7 mouse cellular contexts compared by ENCODE assay signal in the genomic region with DNA sequence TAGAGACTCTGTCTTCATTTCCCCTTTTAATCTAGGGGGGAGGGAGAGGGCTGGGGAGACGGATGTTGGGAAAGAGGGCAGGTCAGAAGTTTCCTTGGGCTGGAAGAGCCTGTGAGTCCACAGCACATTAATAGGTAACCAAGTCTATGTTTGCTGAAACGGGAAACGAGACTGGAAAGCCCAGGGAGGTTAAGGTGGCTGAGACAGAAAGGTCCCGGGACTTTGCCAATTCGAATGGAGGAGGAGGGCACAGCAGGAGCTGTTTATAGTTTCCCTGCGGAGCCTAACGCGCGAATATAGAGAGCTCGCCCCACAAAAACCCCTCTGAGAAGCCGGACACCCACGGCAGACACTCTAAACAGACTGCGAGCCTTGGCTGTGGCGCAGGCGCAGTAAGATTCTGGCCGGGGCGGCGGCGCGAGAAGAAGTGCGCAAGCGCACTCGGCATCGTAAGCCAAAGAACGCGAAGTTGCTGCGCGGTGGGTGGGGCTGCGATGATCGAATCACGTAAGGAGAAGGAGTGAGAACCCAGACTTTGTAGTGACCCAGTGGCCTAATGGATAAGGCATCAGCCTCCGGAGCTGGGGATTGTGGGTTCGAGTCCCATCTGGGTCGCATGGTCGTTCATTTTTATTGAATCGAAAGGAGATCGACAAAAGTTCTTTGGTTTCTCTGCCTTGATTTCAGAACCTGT. TPM values are rescaled to one million over a fixed set of nuclear protein-coding genes. Genes with fewer than 3 reads are reported as not detected.
DNase-seq lines count a peak whose midpoint lies in the region; ATAC-seq and TF ChIP-seq lines count a peak whose summit lies in the region.

No protein-coding gene starts in this region.

- intact Hi-C loops in heart, adult 2 months (cut with DNase I): loop anchor here (2.0 kb wide), 2 partner anchors 14 to 16 kb away; a partner anchor contains a TSS

- TF ChIP-seq CTCF in heart, adult 2 months (IDR thresholded peaks at IDR 0.05): no peak

- no peaks in the 10 kb centered on the region for H3K9me3 ChIP-seq in embryonic facial prominence, embryonic 12.5 days
- H3K9me3 ChIP-seq in limb, embryonic 13.5 days: no peaks in the 10 kb centered on the region
- no peaks in the 10 kb centered on the region for H3K9me3 ChIP-seq in midbrain, embryonic 16.5 days (replicated peaks; ENCODE audit: control insufficient read depth, low read length, poor library complexity, severe bottlenecking)

- peak overlapping the region; percentile 52 for H3K4me2 ChIP-seq in embryonic facial prominence, embryonic 12.5 days (replicated peaks)
- peak overlapping the region; percentile 66 for H3K4me2 ChIP-seq in limb, embryonic 13.5 days (replicated peaks)
- H3K4me2 ChIP-seq in midbrain, embryonic 16.5 days (ENCODE audit: low read length): peak overlapping the region; percentile 58

- H3K9ac ChIP-seq in embryonic facial prominence, embryonic 12.5 days: peak overlapping the region; percentile 72
- H3K9ac ChIP-seq in heart, adult 2 months (ENCODE audit: low read depth, low read length): peak overlapping the region; percentile 77
- peak overlapping the region; percentile 75 for H3K9ac ChIP-seq in limb, embryonic 13.5 days
- H3K9ac ChIP-seq in midbrain, embryonic 16.5 days (ENCODE audit: low read depth, low read length): peak overlapping the region; percentile 64

- peak; percentile 83 for ATAC-seq in embryonic facial prominence, embryonic 12.5 days (ENCODE audit: insufficient number of reproducible peaks, insufficient read depth, low FRiP score, low TSS enrichment)
- ATAC-seq in limb, embryonic 13.5 days (ENCODE audit: low FRiP score, low read depth): peak; percentile 93
- peak; percentile 96 for ATAC-seq in midbrain, embryonic 16.5 days

- peaks cover 5% of the 10 kb centered on the region; the same call in 1 of the 2 replicates for H3K4me1 ChIP-seq in embryonic facial prominence, embryonic 12.5 days
- peaks cover 2% of the 10 kb centered on the region for H3K4me1 ChIP-seq in heart, adult 2 months (ENCODE audit: control insufficient read depth, insufficient read depth, low read length)
- peaks cover 9% of the 10 kb centered on the region for H3K4me1 ChIP-seq in limb, embryonic 13.5 days
- peaks cover 4% of the 10 kb centered on the region; the same call in 1 of the 2 replicates for H3K4me1 ChIP-seq in midbrain, embryonic 16.5 days (ENCODE audit: control insufficient read depth, insufficient read depth, low read length)

- under 1% methylated on average over 37 of the region's 37 CpGs for WGBS in embryonic facial prominence, embryonic 12.5 days
- under 1% methylated on average over 37 of the region's 37 CpGs for WGBS in heart, adult 2 months
- under 1% methylated on average over 37 of the region's 37 CpGs for WGBS in limb, embryonic 13.5 days
- 1% methylated on average over 37 of the region's 37 CpGs for WGBS in midbrain, embryonic 16.5 days

- peak; percentile 100 for TF ChIP-seq POLR2A in heart, adult 2 months (IDR thresholded peaks at IDR 0.05; ENCODE audit: insufficient read depth, low read depth, low read length)

- H3K27ac ChIP-seq in embryonic facial prominence, embryonic 12.5 days: peak overlapping the region; percentile 95
- peak overlapping the region; percentile 97 for H3K27ac ChIP-seq in heart, adult 2 months
- H3K27ac ChIP-seq in limb, embryonic 13.5 days: peak overlapping the region; percentile 96
- H3K27ac ChIP-seq in midbrain, embryonic 16.5 days (ENCODE audit: low read length): peak overlapping the region; percentile 82

- H3K27me3 ChIP-seq in embryonic facial prominence, embryonic 12.5 days: no peaks in the 10 kb centered on the region
- H3K27me3 ChIP-seq in heart, adult 2 months (ENCODE audit: control insufficient read depth, insufficient read depth, low read length): no peaks in the 10 kb centered on the region
- H3K27me3 ChIP-seq in limb, embryonic 13.5 days: no peaks in the 10 kb centered on the region
- no peaks in the 10 kb centered on the region for H3K27me3 ChIP-seq in midbrain, embryonic 16.5 days (ENCODE audit: control insufficient read depth, insufficient read depth, low read depth, low read length)

- H3K36me3 ChIP-seq in embryonic facial prominence, embryonic 12.5 days: no peaks in the 10 kb centered on the region
- no peaks in the 10 kb centered on the region for H3K36me3 ChIP-seq in heart, adult 2 months (ENCODE audit: control insufficient read depth, insufficient read depth, low read length)
- H3K36me3 ChIP-seq in limb, embryonic 13.5 days: no peaks in the 10 kb centered on the region
- H3K36me3 ChIP-seq in midbrain, embryonic 16.5 days (ENCODE audit: control insufficient read depth, insufficient read depth, low read length): no peaks in the 10 kb centered on the region

- H3K4me3 ChIP-seq in embryonic facial prominence, embryonic 12.5 days: peak overlapping the region; percentile 58
- peak overlapping the region; percentile 76 for H3K4me3 ChIP-seq in heart, adult 2 months
- peak overlapping the region; percentile 59 for H3K4me3 ChIP-seq in limb, embryonic 13.5 days
- peak overlapping the region; percentile 58 for H3K4me3 ChIP-seq in midbrain, embryonic 16.5 days (ENCODE audit: low read depth, low read length)

- H3K79me2 ChIP-seq in heart, adult 2 months (replicated peaks; ENCODE audit: control insufficient read depth, insufficient read depth, low read length): no peaks in the 10 kb centered on the region

- DNase-seq in adrenal gland, postnatal 25 days: peak; percentile 97
- peak; percentile 99 for DNase-seq in heart, adult 2 months
- DNase-seq in kidney, adult 8-10 months: peak; percentile 98 to 99
- DNase-seq in spleen, postnatal 10 days (ENCODE audit: low spot score in 2 of 2): peak; percentile 98 to 100

- peak; percentile 95 for TF ChIP-seq EP300 in heart, adult 2 months (IDR thresholded peaks at IDR 0.05; ENCODE audit: insufficient read depth, low read depth, low read length)

RNA-seq across cellular contexts. Expression of a gene that starts 13.0 kb away (rescaled TPM):
- total RNA-seq in adrenal gland, postnatal 25 days (2021): 2.8 and 4.2 TPM in 2 replicates
- 1.6 and 2.3 TPM in 2 replicates for polyA plus RNA-seq in embryonic facial prominence, embryonic 12.5 days (2016; fragmentation: Nextera tagmentation; extraction: Ambion mirVana)
- total RNA-seq in heart, adult 2 months (2021): 1 to 10 TPM; 1.9 to 3.0 TPM
- 1.9 and 2.7 TPM in 2 replicates for polyA plus RNA-seq in heart, adult 2 months (2012; rRNA removed)
- polyA plus RNA-seq in limb, embryonic 13.5 days (2015; fragmentation: Nextera tagmentation; extraction: Ambion mirVana): 1.9 and 2.3 TPM in 2 replicates
- polyA plus RNA-seq in midbrain, embryonic 16.5 days (2015; fragmentation: Nextera tagmentation; extraction: Ambion mirVana): 5.8 and 6.8 TPM in 2 replicates

RNA-seq across cellular contexts. Expression of a gene that starts 13.1 kb away (rescaled TPM):
- total RNA-seq in adrenal gland, postnatal 25 days (2021): 34.7 and 36.0 TPM in 2 replicates
- 417 and 444 TPM in 2 replicates for polyA plus RNA-seq in embryonic facial prominence, embryonic 12.5 days (2016; fragmentation: Nextera tagmentation; extraction: Ambion mirVana)
- total RNA-seq in heart, adult 2 months (2021): 10 to 100 TPM; 61.1 to 62.9 TPM
- 19.5 and 35.7 TPM in 2 replicates for polyA plus RNA-seq in heart, adult 2 months (2012; rRNA removed)
- 376 and 389 TPM in 2 replicates for polyA plus RNA-seq in limb, embryonic 13.5 days (2015; fragmentation: Nextera tagmentation; extraction: Ambion mirVana)
- polyA plus RNA-seq in midbrain, embryonic 16.5 days (2015; fragmentation: Nextera tagmentation; extraction: Ambion mirVana): 137 and 153 TPM in 2 replicates

Comparison
In these comparisons a context has a peak if more than half of its experiments do, and no peak if none do; other contexts are left out.
1. Peak in every context shown above with its lines: DNase-seq, ATAC-seq, H3K4me3 ChIP-seq and H3K27ac ChIP-seq.